Mouse (Mus musculus) spleen, adult 18-20 months (tissue): ENCODE results near the gene Atg4a-ps.

Source experiments
- DNase-seq, 2 experiments: peaks; one replicate each; pipeline ENCODE4 v3.0.0; 2022; ENCODE audit warnings: mixed read lengths in 2 of 2

Atg4a-ps gene

DNA sequence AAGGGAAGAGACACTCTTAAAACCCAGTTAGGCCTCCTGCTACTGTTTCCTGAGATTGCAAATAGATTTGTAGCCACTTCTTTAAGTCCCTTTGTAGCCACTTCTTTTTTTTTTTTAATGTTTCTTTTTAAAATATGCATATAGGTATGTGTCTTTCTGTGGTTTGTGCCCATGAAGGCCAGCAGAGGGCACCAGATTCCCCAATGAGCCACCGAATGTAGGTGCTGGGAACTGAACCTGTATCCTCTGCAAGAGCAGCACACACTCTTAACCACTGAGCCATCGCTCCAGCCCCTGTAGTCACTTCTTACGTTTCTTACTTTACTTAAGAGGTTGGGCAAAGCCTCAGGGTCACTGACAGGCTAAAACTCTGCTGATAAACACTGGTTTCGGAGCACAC lies 19.4 kb downstream of the Atg4a-ps start:
- DNase-seq: no peak

DNA sequence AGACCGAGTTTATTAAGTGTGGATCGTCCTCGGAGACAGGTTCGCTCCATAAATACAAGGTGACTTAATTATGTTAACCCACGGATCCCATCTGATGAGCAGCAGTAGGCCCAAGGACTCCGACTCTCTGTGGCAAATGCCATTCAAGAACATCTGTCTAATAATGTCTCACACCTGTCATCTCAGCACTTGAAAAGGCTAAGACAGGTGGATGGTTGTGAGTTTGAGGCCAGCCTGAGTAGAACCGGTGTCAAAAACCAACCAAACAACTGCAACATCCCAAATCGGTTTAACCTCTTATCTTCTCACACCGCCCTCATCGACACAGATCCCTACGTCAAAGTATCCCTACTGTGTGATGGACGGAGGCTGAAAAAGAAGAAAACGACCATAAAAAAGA lies 20.7 kb downstream of the Atg4a-ps start:
- DNase-seq: no peak

DNA sequence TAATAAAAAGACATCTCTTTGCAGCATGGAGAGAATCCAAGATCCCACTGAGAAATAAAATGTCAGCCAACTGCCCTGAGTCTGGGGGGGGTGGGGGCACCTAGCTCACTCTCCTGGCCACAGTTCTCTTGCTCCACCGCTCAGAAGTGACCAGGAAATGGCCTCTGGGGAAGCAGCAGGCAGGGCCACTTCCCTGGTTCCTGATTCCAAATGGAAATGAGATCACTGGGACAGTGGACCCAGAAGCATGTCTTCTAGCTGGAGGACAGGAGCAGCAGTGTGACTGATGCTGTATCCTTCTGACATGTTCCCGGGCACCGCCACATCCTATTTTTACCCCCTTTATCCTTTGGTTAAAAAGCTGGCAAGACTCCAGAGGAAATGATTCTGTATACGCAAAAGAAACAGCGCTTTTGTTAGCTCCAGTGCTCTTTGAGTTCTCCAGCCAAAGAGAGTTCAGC lies 21.2 kb downstream of the Atg4a-ps start:
- DNase-seq: no peak

DNA sequence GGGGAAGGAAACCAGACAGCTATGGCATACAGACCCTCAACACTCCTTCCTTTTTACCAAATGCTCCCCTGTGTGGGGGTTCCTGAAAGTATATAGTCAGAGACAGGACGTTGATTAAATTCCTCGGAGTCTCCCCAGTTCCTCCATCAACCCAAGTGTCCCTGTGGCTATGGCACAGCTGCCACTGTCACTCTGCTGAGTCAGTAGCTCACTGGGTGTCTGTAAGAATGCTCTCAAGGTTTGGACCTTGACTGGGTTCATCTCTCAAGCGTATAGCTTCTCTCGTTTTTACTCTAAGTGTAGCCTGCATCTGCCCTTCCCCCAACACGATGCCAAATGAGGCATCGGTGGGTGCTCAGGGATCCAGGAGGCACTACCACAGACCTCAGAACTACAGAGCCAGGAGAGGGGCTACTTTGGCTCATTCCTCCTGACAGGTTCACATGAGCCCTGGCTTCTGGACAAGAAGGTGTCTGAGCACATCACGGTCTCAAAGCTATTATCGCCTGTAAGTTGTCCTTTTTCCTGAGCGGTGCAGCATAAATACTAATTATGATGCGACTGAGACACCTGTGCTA lies 21.9 kb downstream of the Atg4a-ps start:
- no peak for DNase-seq

DNA sequence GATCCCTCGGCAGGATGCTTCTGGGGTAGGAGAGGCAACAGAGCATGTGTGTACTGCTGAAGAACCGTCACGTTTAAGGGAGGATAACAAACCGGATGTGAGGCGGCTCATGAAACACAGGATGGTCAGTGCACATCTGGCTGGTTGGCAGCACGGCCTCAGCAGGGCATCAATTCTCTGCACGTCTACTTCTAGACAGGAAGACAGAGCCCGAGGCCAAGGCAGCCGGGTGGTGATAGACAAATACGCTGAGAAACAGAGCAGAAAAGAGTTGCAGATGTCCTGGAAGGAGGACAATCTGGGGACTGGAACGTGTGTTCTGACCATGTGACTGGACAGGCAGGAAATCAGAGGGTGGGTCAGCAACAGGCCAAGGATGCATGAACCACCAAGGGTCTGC lies 25.8 kb downstream of the Atg4a-ps start:
- DNase-seq: no peak

DNA sequence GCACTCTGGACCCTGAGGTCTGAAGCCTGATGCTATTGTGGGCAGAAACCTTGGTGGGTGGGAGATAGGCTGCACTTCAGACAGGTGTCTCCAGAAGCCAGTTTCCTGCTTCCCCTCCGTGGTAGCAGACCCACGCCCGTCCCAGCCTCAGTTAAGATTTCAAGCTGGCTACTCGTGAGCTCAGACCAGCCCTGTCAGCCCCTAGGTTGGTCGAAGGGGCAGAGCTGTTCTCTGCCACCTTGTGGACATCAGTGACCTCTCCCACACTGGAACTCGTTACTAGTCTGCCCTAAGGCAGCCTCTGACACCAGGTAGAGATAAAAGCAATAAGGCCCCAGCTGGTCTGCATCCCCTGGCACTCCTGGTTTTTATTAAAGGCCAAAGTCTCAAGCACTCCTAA lies 28.9 kb downstream of the Atg4a-ps start:
- no peak for DNase-seq

DNA sequence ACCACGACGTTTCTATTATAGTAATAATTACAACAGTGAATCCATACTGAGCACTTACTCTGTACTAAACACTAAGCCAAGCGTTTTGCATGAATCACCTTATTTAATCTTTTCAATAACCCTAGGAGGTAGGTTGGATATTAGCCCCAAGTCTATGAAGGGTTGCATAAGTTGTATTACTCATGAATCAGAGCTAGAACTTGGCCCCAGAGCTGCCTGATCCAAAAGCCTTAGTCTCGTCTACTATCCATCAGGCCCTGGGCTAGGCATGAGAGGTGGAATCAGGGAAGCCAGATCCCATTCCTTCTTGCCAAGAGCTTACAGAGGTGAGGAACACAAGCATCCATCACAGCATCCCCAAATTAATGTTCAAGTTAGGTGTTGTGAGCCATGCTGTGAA lies 30.2 kb downstream of the Atg4a-ps start:
- DNase-seq: no peak

DNA sequence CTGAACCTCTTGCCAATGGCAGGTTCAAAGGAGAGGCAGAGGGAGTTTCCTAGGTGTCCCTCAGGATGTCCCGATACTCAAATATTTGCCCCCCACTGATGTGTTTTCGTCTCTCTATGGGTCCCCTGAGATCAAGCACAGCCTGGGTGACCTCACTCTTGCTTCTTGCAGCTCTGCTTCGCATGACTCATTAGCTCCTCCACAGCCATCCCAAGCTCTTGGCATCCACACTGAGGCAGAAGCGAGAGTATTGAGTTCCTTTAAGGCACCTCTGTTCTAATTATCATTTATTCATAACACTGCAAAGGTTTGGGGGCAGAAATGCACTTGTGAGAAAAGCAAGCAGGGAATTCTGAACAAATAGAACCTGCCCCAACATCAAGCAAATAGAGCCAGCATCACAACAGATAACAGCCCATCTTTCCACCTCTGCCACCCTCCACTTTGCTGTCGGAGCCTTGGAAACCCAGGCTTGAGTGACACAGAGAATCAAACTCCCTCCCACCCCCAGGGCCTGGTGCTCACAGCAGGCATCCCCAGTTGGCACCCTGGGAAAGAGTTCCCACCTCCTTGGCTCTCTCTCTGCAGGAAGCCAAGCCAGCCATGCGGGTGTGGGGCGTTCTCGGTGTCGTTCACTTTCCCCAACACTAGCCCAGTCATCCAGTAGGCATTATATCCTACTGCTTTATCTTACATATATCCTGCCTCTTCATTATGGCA lies 33.1 kb downstream of the Atg4a-ps start:
- DNase-seq: no peak

DNA sequence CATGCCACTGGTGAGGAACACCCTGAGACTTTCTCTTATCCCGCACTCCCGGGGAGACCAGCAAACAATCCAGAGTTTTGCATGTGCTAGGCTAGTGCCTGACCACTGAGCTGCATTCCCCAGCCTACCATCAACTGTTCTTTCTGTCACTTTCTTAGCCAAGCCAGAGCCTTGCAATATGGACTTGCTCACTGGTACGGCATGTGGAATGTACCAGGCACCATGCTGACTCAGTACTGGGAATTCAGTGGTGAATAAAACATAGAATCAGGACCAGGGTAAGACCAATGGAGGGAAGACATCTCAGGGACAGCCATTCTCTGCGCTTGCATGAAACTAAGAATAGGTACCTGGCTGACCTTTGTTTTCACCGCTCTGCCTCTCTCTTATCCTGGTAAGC lies 35.6 kb downstream of the Atg4a-ps start:
- DNase-seq: no peak

DNA sequence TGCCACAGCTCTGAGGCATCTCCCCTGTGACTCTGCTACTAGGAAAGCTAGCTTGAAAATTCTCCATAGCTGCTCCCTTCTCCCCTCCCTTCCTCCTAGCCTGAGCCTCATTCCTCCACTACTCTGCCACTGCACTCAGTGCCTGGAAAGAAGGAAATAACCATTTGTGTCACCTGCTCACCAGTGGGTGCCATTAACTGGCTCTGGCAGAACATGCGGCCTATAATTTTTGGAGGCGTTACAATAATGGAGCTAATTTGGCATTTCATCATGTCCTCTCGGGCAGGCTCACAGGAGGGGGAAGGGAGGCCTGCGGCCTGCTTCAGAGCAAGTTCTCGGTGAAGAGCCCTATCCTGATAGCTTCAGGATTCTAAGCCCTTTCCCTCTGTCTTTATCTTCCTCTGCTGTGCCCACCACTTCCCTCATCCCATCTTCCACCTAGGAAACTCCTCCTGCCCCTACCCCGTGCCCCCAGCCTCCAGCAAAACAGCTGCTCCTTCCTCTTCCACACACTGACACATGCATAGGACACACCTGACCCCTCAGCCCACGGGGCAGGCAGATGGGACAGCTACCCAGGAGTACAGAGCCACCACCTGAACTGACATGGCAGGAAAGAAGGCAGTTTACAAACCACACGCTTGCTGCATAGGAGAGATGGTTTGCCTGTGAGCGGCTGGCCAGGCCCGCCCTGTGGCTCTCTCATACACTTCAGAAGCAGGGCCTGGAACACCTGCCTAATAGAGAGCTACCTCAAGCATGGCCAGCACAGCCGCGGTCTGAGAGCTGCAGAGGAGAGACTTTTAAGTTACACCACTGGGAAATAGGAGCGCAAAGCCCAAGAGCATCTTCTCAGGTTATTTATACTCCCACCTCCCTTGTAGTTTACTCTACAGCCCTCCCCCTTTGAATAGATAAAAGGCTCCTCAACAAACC lies 38.9 kb downstream of the Atg4a-ps start:
- no peak for DNase-seq

DNA sequence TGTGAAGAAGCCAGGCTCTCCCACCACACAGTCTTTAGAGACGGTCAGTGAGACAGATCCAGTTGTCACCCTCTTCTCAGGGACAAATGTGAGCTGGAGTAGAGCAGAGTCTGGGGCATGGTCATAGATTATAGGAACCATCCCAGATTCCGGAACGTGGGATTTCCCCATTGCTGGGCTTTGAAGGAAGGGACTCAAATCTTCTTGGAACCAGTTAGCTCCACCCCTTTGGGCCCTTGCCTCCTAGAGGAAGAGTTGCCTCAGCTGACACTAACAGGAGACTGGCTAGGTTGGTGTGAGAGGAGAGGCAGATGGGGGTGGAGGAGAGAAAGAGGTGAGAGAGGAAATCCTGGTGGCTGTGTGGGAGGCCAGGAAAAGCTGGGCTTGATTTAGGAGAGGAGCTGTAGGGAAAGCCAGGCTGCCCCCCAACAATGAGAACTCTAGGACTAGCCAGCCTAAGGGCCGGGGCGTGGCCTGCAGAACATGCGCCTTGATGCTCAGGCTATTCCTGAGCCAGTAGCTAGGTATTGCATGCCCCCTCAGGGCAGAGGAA lies 39.7 kb downstream of the Atg4a-ps start:
- DNase-seq: no peak

DNA sequence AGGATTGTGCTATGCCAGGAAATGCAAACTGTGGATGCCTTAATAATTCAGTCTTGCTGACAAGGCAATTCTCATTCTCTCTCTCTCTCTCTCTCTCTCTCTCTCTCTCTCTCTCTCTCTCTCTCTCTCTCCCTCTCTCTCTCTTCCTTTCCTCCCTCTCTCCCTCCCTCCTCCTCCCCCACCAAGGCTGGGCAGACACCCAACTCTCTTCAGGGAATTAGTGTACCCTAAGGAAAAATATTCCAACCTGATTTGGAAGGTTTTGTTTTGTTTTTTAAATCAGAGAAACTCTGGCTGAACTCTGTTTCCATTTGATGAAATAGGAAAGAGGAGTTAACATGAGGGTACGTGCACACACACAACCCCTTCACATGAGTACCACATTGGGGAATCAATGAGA lies 44.3 kb downstream of the Atg4a-ps start:
- no peak for DNase-seq

DNA sequence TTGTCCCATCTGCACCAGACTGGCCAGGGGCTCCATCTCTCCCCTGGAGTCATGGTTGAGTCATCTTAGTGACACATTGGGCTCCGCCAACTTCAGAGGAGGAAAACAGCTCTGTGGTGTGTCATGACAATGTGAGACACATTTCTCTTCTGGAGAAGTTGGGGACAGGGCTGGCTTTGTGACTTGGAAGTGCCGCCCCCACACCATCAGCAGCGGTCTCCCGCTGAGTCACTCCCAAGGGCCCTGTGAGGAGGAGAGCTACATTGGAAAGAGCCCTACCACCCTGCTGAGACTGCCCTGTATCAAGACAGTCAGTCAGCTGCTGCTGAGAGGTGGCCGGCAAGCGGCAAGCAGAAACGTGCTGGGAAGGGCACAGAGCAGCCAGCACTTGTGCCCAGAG lies 44.9 kb downstream of the Atg4a-ps start:
- DNase-seq: no peak

DNA sequence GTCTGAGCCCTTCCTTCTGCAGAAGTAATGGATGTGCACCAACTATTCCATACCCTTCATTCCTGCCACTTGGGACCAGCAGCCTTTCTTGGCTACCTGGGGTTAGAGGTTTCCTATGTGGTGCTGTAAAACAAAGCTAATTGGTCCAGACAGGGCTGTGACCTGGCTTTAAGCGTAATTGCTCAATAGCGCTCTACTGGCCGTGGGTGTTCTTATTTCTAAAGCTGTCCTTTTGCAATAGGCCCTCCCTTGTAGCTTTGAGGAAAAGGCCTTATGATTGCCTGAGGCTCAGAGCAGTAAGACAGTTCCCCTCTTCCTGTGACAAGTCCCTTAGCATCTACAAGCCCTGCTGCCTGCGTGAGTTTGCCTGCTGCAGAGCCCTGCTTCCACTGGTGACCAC lies 48.3 kb downstream of the Atg4a-ps start:
- no peak for DNase-seq

DNA sequence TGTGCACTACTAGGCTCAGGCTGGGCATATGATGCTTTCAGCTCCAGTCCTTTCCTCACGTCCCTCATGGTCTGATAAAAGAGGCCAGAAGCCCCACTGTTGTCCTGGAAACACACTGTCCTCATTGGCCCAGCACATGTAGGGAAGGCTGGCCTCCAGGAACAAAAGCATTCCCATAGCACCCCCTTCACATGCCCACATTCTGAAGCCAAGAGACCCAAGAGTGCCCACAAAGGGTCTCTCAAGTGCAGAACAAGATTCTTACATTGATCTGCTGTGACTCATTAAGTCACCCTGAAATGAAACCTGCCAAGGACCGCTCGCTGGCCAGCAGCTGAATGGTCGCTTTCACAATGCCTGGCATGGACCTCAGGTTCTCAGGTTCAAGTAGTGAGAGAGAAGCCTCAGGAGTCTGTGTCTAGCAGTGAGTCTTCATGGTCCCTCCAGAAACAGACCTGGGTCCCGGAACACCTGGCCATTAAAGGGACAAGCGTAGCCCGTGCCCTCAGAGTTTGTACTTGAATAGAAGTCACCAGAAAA lies 50.5 kb downstream of the Atg4a-ps start:
- DNase-seq: no peak
